8 mouse cellular contexts compared by ENCODE assay signal in genomic region chr5:113137691-113138318, GRCm38 (mm10). TPM values are rescaled to one million over a fixed set of nuclear protein-coding genes. Genes with fewer than 3 reads are reported as not detected.
DNase-seq lines count a peak whose midpoint lies in the region; ATAC-seq and TF ChIP-seq lines count a peak whose summit lies in the region.

No protein-coding gene starts in this region.

- no peak for ATAC-seq in embryonic facial prominence, embryonic 12.5 days (ENCODE audit: insufficient number of reproducible peaks, insufficient read depth, low FRiP score, low TSS enrichment)
- ATAC-seq in hindbrain, embryonic 13.5 days (ENCODE audit: low FRiP score) = 0 out of 2 replicates have a peak, but pooled peaks have one; percentile 12
- ATAC-seq in megakaryocyte progenitor cell, adult 5-6 weeks (replicated peaks; ENCODE audit: poor library complexity) = no peak

- H3K27ac ChIP-seq in layer of hippocampus, adult 2 months = peak overlapping the region; percentile 97
- no peak overlapping the region for H3K27ac ChIP-seq in embryonic facial prominence, embryonic 12.5 days
- 0 out of 2 replicates have a peak overlapping the region, but pooled peaks have one; percentile 30 for H3K27ac ChIP-seq in hindbrain, embryonic 13.5 days

- H3K4me2 ChIP-seq in embryonic facial prominence, embryonic 12.5 days (replicated peaks) = peak overlapping the region; percentile 75
- H3K4me2 ChIP-seq in hindbrain, embryonic 13.5 days = peak overlapping the region; percentile 92

- H3K36me3 ChIP-seq in embryonic facial prominence, embryonic 12.5 days = no peaks in the 10 kb centered on the region
- no peaks in the 10 kb centered on the region for H3K36me3 ChIP-seq in hindbrain, embryonic 13.5 days

- peaks cover 28% of the 10 kb centered on the region for H3K27me3 ChIP-seq in embryonic facial prominence, embryonic 12.5 days
- H3K27me3 ChIP-seq in hindbrain, embryonic 13.5 days = peaks cover 39% of the 10 kb centered on the region

- no peak for TF ChIP-seq CTCF in layer of hippocampus, adult 2 months (conservative IDR thresholded peaks at IDR 0.05)

- DNase-seq in layer of hippocampus, adult 2 months (ENCODE audit: low spot score in 2 of 2) = no peak
- DNase-seq in layer of hippocampus, postnatal 25 days (ENCODE audit: extremely low spot score in 1 of 2, low spot score in 1 of 2) = no peak
- peak; percentile 23 for DNase-seq in lung, postnatal 14 days
- DNase-seq in thymus, postnatal 4 days = peak; percentile 53
- DNase-seq in adrenal gland, postnatal 10 days = no peak

- peak overlapping the region; percentile 44 for H3K9ac ChIP-seq in embryonic facial prominence, embryonic 12.5 days
- H3K9ac ChIP-seq in hindbrain, embryonic 13.5 days = peak overlapping the region; percentile 74

- H3K4me3 ChIP-seq in layer of hippocampus, adult 2 months = peak overlapping the region; percentile 71
- H3K4me3 ChIP-seq in embryonic facial prominence, embryonic 12.5 days = peak overlapping the region; percentile 37
- H3K4me3 ChIP-seq in hindbrain, embryonic 13.5 days = peak overlapping the region; percentile 48

- WGBS in embryonic facial prominence, embryonic 12.5 days = 3% methylated on average over 36 of the region's 36 CpGs
- 10% methylated on average over 36 of the region's 36 CpGs for WGBS in hindbrain, embryonic 13.5 days

- H3K4me1 ChIP-seq in embryonic facial prominence, embryonic 12.5 days = peaks cover 27% of the 10 kb centered on the region
- H3K4me1 ChIP-seq in hindbrain, embryonic 13.5 days (replicated peaks) = peaks cover 45% of the 10 kb centered on the region

- no peaks in the 10 kb centered on the region for H3K9me3 ChIP-seq in embryonic facial prominence, embryonic 12.5 days
- H3K9me3 ChIP-seq in hindbrain, embryonic 13.5 days = no peaks in the 10 kb centered on the region

RNA-seq across cellular contexts. Expression of gene Crybb3, which starts 56.4 kb away (rescaled TPM):
- total RNA-seq in layer of hippocampus, adult 2 months (2021) = 1 to 10 TPM; 3.8 to 4.2 TPM
- 1 to 10 TPM; 1.5 to 2.8 TPM for total RNA-seq in layer of hippocampus, postnatal 25 days (2021)
- 34.0 and 84.1 TPM in 2 replicates for polyA plus RNA-seq in embryonic facial prominence, embryonic 12.5 days (2016; fragmentation: Nextera tagmentation; extraction: Ambion mirVana)
- polyA plus RNA-seq in hindbrain, embryonic 13.5 days (2015; fragmentation: Nextera tagmentation; extraction: Ambion mirVana) = 0.31 and 0.68 TPM in 2 replicates
- total RNA-seq in adrenal gland, postnatal 10 days (2021) = 1 to 10 TPM; 1.1 to 1.5 TPM
- total RNA-seq in megakaryocyte progenitor cell, adult 5-6 weeks (2015) = not detected in 2 replicates
- total RNA-seq in megakaryocyte progenitor cell, adult 5-6 weeks (2017) = not detected in 2 replicates

Comparison
In these comparisons a context has a peak if more than half of its experiments do, and no peak if none do; other contexts are left out.
1. DNase-seq: peak in lung, postnatal 14 days (single experiment) and thymus, postnatal 4 days (single experiment); none in layer of hippocampus, adult 2 months (0 of 2), layer of hippocampus, postnatal 25 days (0 of 2) and adrenal gland, postnatal 10 days (single experiment).
2. Peak in every context shown above with its lines, with median percentiles within 50 percentile points of each other: H3K4me3 ChIP-seq.